Mouse (Mus musculus): ENCODE data around the gene Fgfr2.

DNA sequence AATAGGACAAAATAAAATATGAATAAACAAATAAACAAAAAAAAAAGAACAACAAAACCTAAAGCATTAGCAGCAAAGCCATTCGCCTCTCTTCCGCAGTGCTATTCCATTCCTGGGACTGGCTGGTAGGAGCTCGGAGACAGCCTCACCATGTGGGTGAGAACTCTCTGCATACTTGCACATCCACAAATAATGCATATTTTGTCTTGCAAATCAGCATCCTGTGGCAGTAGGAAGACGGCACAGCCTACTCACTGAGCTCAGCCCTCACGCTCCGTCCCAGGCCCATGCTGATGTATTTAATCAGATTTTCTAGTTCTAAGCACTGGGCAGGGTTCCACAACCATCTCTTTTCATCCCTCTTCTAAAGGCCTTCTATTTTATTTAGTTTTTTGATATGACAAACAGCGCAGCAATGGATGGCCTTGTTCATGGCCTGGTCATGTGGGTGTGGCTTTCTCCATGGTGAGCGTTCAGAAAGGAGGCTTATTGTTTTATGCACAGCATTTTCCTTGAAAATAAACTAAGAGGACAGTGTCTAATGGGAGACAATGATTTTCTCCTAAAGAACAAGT lies 2319.8 kb downstream of the Fgfr2 start:
- TF ChIP-seq CTCF (IDR thresholded peaks at IDR 0.05; ENCODE audit: low read depth) (no peak), EP300 (IDR thresholded peaks at IDR 0.05; ENCODE audit: low read depth) (no peak)

Measured in liver, postnatal 0 days (tissue).